Mouse (Mus musculus): Measurements from ENCODE around the gene Lhx6.
"Not testable (repeated sequence)": the region's sequence is repeated elsewhere in the genome, so short reads cannot be mapped to it uniquely, and the experiment has no call there.

Lhx6 gene

DNA sequence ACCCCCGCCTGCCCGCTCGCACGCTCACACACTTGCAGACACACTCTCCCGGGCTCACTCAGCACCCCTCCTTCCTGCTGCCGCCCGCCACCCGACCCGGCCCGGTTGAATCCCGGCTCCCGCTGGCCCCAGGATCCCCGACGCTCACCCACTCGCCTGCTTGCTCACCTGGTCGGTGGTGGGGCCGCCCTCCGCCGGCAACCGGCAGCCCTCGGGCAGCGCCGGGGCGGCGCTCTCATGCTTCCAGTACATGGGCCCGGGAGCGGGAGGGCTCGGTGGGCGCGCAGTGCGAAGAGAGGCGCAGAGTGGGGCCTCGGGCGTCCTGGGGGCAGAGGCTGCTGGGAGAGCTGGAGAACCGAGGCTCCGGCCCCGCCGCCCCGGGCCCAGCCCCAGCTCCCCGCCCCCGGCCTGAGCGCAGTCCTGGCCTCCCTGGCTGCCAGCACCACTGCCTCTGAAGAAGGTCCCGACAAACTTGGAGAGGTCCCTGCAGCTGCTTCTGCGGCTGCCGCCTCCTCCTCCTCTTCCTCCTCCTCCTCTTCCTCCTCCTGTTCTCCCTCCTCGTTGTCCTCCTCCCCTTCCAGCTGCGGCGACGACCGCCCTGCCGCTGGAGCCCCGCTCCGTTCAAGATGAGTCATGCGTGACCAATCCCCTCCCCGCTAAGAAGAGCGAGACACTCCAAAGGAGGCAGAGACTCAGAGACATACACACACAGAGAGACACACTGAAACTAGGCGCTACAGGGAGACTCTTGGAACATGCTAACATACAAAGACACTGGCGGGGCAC, at the start of gene Lhx6:
TSS of gene Lhx6 (minus strand) at position 453 of the 786 bp plus-strand sequence.
- DNase-seq: no peak

DNA sequence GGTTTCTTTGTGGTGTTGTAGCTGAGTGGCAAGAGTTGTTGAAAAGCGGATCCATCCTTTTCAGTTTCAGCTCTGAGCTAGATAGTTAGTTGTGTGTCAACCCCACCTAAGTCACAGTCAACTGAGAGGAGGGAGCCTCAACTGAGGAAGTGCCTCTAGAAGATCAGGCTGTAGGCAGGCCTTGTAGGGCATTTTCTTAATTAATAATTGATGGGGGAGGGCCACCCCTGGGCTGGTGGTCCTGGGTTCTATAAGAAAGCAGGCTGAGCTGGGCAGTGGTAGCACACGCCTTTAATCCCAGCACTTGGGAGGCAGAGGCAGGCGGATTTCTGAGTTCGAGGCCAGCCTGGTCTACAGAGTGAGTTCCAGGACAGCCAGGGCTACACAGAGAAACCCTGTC, 47.2 kb upstream of the Lhx6 start:
- not testable (repeated sequence) for DNase-seq

GRCm38 (mm10) chr2:36148876-36149365, 43.7 kb upstream of the Lhx6 start:
- no peak for DNase-seq

GRCm38 (mm10) chr2:36139096-36139495, 33.9 kb upstream of the Lhx6 start:
- no peak for DNase-seq

DNA sequence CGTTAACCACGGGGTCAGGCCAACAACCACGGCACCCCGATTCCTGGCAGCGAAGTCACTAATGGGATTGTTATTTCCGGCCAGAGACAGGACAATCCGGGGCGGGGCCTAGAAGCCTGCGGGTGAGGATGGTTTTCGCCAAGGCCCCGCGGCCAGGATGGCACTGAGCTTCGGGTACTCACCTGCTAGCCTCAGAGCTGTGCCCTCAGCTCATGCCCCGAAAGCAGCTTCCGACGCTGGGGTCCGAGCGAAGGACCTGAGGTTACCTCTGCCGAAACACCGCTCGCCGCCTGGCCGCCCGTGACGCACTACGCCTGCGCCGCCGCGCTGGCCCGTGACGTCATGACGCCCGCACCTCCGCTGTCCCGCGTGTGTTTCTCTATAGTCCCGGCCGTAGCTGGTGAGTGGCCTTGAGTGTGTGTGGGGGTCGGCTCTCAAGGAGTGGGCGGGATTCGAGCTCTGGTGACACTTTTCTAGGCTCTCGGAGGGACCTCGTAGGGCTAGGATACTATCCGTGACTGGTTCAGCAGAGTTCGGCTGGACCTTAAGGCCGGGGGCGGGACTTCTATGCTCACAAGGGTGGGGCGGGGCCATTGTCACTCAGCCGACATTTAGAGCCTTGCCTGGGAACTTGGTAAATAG, 31.2 kb upstream of the Lhx6 start, which contains the start of the genes Mrrf and Rbm18:
TSS of gene Mrrf (plus strand) at position 90 of the 642 bp plus-strand sequence.
TSS of gene Rbm18 (minus strand) at position 474 of the 642 bp plus-strand sequence.
- DNase-seq: peak; percentile 94 to 96

GRCm38 (mm10) chr2:36135887-36136286, 30.7 kb upstream of the Lhx6 start:
- DNase-seq: no peak

GRCm38 (mm10) chr2:36129051-36129450, 23.8 kb upstream of the Lhx6 start:
- no peak for DNase-seq

GRCm38 (mm10) chr2:36127973-36128372, 22.8 kb upstream of the Lhx6 start:
- DNase-seq: no peak

DNA sequence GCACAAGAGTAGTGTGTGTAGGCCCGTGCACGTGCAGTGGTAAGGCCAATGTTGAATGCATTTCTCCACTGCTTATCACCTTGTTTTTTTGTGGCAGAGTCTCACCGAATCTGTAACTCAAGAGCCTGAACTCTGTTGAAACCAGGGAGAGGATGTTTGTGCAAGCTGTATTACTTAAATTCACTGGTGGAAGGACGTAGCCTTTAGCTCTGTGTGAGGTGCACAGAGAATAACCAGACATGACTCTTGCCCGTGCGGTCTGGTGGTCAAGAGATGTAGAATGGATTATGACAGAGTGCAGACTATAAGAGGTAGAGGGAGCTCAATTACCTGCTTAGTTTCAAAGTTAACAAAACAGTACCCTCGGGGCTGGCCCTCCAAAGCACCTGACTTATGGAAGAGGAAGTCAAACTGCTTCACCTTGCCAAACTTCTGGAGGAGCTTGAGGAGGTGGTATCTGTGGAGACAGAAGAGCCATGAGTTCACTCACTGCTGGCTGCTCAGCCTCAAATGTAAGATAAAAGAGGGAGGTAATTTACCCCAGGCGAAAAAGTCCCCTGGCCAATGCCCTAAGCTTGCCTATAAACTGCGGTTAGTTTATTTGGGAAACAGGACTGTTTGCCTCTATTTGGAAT, 21.7 kb upstream of the Lhx6 start:
- no peak for DNase-seq

DNA sequence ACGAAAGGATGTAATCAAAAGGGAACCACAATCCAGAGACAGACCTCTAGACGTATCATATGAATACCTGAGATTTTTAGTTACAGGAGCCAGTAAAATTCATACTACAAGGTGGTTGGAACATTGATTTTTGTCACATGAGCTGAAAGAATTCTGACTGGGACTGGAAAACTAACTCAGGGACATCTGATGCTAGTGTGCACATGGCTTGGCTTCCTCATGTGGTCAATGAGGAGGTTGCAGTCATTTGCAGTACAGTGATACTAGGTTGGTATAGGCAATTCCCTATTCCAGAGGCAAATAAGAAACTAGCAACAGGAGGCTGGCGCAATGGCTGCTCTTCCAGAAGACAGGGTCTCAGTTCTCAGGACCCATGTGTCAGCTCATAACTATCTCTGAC, 7.4 kb upstream of the Lhx6 start:
- DNase-seq: no peak

GRCm38 (mm10) chr2:36108615-36109014, 3.4 kb upstream of the Lhx6 start:
- no peak for DNase-seq

GRCm38 (mm10) chr2:36104436-36104955, 712 bp downstream of the Lhx6 start:
- DNase-seq: no peak

DNA sequence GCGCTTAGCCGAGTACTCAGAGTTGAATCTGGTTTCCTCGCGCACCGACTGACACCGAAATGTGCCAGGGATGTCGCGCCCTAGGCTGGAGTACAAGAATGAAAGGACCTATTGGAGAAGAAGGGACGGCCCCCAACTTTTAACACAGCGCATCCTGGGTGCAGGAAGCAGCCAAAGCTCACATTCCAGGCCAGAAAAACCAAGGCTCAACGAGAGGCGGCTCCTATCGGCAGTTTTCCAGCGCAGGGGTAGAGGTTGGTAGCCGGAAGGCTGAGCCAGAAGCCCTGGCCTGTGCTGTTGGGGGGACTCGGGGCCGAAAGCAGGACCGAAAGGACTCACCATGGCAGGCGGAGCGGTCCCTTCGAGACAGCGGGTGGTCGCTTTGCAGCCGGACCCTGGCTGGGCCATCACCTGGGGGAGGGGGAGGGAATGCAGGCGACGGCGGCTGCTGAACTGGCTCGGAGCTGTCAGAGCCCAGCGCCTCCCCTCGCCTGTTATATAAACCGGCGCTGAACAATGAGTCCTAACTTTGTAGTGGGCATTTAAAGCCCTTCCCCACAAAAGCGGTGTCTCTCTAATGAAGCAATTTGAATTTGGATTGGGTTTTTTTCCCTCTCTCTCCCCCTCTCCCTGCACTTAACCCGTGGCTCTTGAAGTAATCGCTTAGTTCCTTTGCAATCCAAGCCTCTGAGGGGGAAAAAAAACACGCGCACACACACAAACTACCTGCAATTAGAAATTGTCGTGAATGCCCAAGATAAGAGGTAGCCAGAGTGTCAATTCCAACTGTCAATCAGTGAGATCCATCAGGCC, 1.4 kb downstream of the Lhx6 start:
- DNase-seq: no peak

DNA sequence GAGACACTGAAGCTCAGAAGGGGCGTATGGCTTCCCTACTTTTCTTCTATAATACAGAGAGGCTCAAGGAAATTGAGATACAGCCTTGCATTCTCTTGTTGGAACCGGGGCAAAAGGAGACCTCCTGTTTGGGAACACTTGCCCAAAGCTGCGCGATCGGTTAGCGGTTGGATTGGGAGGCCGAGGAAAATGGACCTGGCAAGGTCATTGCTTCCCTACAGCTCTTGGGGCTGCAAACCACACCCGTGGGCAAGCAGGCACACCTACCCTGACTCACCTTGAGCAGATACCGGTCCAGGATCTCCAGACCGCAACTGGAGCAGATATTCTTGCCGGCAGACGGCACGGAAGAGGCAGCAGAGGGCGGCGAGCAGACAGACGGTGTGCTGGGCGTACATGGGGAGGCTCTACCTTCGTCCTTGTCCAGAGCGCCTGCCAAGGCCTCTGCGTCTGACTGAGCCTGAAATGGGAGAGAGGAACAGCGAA, 2.1 kb downstream of the Lhx6 start:
- DNase-seq: no peak

- DNase-seq: no peak
Observed at GRCm38 (mm10) chr2:36102559-36102946, 2.7 kb downstream of the Lhx6 start.

GRCm38 (mm10) chr2:36101866-36102558, 3.2 kb downstream of the Lhx6 start:
- no peak for DNase-seq

DNA sequence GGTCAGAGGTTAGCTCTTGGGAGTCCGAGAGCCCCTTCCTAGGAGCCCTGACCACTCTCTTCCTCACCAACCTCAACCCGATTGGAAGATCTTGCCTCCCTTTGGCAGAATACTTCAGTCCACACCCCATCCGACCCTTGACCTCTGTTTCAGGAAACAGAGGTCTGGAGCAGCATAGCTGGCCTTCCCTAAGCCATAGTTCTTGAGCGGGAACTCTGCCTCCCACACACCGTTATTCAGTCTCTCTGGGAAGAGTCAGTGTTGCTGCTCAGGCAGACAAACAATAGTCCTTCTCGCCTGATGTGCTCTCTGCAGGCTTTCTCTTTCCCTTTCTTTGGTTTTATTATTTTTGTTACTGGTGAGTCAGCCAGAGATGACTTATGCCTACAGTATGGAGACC, 5.5 kb downstream of the Lhx6 start:
- DNase-seq: no peak

DNA sequence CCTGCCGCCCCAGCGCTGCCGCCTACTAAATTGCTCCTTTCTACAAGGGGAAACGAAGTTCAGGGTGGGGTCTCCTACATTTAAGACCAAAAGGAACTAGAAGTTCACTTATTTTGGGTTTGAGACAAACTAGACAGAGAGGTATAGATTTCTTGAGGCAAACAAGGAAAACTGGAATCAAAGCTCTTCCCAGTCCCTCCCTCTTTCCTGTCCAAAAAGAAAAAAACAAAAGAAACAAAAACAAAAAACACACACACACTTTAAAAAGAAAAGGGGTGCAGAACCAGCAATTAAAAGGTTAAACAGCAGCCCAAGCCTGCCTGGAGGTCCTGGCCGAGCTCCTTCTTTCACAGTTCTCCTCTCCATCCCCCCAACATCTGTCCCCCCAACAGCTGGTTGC, 7.2 kb downstream of the Lhx6 start:
- no peak for DNase-seq

- no peak for DNase-seq
Observed at GRCm38 (mm10) chr2:36097129-36097815, 7.9 kb downstream of the Lhx6 start.

- no peak for DNase-seq
Observed at GRCm38 (mm10) chr2:36093914-36094475, 11.2 kb downstream of the Lhx6 start.

GRCm38 (mm10) chr2:36093301-36093700, 11.9 kb downstream of the Lhx6 start:
- no peak for DNase-seq
